Mouse (Mus musculus) left cerebral cortex, adult 2 months (tissue): ENCODE results near the gene Tmem248. TPM values are rescaled to one million over a fixed set of nuclear protein-coding genes. Genes with fewer than 3 reads are reported as not detected.
A peak's percentile ranks its signal among the peaks of the same experiment; 100 is the strongest.
"Not testable (repeated sequence)": the region's sequence is repeated elsewhere in the genome, so short reads cannot be mapped to it uniquely, and the experiment has no call there.

ENCODE experiments used
- DNase-seq, 2 experiments: peaks; one replicate each; pipeline ENCODE4 v3.0.0; 2021 to 2022; ENCODE audit warnings: low spot score in 2 of 2, mixed read lengths in 1 of 2; ENCODE audit errors: extremely low spot score in 1 of 2
- H3K27ac ChIP-seq: fragments of 200-600 bp; 2 replicates; pipeline ENCODE4 v1.8.1; 2022
- H3K4me3 ChIP-seq: fragments of 200-600 bp; 2 replicates; pipeline ENCODE4 v1.8.1; 2022
- CTCF ChIP-seq: fragments of 200-600 bp; IDR thresholded peaks from 2 replicates; pipeline ENCODE4 v1.8.1; 2022; ENCODE audit warnings: antibody characterized with exemption, mild to moderate bottlenecking, moderate library complexity
- intact Hi-C: fragments of 180-260 bp; cut with DNase I; formaldehyde crosslinking; loops from one replicate; pipeline ENCODE4 v1.15.1; 2025
- total RNA-seq, 2 experiments: library from RNA; stranded (reverse); gene quantifications; 2 replicates each; pipeline ENCODE4 v1.2.3; 2021

Tmem248 gene
- total RNA-seq, 2 experiments from 2014 or later: 37.9 to 39.1 TPM

DNA sequence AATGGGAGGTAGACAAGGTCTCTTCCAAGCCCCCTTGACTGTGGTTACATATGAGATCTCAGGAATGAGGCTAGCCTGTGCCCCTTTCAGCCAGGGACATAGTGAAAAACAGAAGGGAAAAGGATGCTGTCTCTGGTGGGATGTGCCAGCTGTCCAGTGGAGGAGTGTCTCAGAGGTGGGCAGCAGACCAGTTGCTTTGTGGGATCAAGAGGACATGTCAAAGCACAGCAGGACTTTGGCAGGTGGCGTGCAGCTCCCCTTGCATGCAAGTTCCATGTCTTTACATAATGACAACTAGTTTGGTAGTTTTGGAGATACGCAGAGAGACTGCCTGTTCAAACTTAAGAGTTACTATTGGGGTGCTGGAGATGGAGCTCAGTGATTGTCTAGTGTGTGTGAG, 23.0 kb downstream of the Tmem248 start:
- DNase-seq: no peak
- Histone ChIP-seq H3K27ac (no peak overlapping the region), H3K4me3 (no peak overlapping the region)
- TF ChIP-seq CTCF: no peak
- intact Hi-C loops: no loop called here

DNA sequence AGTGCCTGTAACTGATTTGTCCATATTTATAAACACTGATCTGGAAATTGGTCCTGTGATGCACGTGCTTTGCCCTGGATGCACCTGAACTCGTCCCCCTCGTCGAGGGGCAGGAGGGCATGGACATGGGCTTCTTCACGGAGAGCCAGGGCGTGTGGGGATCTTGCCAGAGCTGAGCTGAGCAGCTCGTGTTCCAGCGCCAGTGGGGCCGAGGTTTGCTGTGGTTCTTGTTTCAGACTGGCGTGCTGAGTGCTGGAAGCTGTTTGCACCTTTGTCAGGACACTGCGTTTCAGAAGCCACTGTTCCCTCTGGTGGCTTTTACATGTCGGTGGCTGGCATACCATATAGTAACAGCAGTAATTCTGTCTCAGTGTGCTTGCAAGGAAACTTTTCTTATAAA, 24.5 kb downstream of the Tmem248 start:
- no peak for TF ChIP-seq CTCF
- H3K4me3 ChIP-seq: no peak overlapping the region
- H3K27ac ChIP-seq: no peak overlapping the region
- intact Hi-C loops: no loop called here
- DNase-seq: no peak

DNA sequence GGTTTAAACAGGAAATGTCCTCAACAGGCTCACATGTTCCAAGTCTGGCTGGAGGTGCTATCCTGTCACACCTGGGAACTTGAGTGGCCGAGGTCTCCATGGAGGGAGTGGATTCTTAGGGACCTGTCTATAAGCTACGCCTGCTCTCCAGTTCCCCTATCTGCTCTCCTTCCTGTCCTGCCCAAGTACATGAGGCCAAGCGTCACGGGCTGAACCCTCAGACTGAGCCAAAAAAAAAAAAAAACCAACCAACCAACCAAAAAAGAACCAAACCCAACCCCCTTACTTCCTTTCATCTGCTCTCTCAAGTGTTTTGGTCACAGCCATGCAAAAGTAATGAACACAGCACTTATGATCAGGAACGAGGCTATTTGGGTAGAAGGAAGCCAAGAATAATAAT, 30.9 kb downstream of the Tmem248 start:
- intact Hi-C loops: no loop called here
- Histone ChIP-seq H3K4me3 (no peak overlapping the region), H3K27ac (no peak overlapping the region)

DNA sequence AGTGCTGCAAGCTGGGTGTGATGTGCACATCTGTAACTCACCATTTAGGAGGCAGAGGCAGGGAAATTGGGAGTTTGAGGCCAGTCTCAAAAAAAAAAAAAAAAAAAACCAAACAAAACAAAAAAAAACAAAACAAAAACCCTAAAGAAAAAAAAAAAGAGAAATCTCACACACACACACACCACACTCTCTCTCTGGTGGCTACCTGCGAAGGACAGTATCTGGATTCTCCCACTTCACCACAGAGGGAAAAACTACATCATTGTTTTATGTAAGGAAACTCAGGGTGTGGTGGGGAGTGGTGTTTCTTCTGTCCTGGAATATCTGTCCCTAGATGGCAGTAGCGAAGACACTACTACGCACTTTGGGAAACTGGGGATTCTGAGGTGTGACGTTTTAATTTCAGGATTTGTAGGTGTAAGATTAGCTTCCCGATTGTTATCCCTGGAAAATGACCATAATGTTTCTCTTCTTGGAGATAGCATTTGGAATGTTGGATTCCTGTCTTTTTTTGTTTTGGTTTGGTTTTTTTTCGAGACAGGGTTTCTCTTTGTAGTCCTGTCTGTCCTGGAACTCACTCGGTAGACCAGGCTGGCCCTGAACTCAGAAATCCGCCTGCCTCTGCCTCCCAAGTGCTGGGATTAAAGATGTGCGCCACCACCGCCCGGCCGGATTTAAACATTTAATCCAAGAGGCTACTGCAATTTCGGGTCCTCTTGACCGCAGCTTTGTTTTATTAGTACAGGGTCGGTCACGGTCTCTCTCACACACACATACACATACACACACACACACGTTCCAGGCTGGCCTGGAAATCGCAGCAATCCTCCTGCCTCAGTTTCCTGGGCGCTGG, 37.5 kb downstream of the Tmem248 start:
- Histone ChIP-seq H3K27ac (peak overlapping the region; percentile 91), H3K4me3 (peak overlapping the region; percentile 50)
- DNase-seq: no peak
- TF ChIP-seq CTCF: peak; percentile 50
- intact Hi-C loops: loop anchor here (2.0 kb wide), 1 partner anchor 32 kb away; no protein-coding TSS in a partner anchor

More for the DNA sequence above, 30.9 kb downstream of the Tmem248 start:
- no peak for DNase-seq
- no peak for TF ChIP-seq CTCF

DNA sequence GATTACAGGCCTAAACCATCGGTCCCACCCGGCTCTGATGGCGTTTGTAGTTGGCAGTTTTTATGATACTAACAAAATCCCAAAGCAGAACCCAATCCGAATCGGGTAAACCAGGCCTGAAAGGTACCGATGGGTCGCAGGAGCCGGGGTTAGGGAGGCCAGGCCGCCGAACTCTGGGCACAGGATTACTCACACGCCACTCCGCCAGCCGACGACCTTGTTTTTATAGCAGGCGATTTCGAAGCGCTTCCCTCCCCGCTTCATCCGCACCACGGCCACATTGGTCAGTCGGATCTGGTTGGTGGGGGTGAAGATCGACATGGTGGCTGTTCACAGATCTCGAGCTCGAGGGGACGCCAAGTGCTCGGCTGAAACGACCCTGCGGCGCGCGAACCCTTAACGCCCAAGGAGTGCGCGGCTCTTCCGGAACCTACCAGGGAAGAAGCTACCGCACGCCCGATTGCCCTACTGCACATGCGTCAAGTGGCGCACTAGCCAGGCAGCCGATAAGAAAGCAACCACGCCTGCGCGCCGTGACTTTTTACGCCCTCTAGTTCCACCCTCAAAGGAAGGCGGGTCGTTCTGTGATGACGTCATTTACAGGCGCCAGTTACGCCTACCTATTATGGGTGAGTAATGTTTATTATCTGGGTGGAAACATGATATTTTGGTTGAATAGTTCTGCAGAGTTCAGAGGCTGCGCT, 38.3 kb downstream of the Tmem248 start, which contains the start of the genes Sbds and Tyw1:
Sbds (minus strand) TSS at position 514 of the 704 bp plus-strand sequence.
Tyw1 (plus strand) TSS at position 603 of the 704 bp plus-strand sequence.
- Histone ChIP-seq H3K27ac (peak within 1 kb of the TSS; percentile 91), H3K4me3 (peak within 1 kb of the TSS; percentile 91)
- DNase-seq: peak; percentile 96 to 97
- intact Hi-C loops: loop anchor here (2.0 kb wide), 1 partner anchor 32 kb away; no protein-coding TSS in a partner anchor
- TF ChIP-seq CTCF: no peak

DNA sequence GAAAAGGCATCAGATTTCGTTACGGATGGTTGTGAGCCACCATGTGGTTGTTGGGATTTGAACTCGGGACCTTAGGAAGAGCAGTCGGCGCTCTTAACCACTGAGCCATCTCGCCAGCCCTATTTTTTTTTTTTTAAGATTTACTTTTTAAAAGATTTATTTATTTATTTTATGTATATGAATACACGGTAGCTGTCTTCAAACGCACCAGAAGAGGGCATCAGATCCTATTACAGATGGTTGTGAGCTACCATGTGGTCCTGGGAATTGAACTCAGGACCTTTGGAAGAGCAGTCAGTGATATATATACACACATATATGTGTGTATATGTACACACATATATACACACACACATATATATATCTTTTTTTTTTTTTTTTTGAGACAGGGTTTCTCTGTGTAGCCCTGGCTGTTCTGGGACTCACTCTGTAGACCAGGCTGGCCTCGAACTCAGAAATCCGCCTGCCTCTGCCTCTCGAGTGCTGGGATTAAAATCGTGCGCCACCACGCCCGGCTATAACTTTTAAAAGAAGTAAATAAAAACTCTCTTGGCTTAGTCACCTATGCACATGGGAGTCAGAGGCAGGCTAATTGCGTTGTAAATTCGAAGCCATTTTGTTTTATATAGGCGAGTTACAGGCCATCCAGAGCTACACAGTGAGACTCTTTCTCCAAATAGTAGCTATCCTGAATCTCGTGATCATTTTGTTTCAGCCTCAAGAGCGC, 39.1 kb downstream of the Tmem248 start:
- Histone ChIP-seq H3K27ac (0 out of 2 replicates have a peak overlapping the region, but pooled peaks have one; percentile 34), H3K4me3 (peak overlapping the region; percentile 91)
- TF ChIP-seq CTCF: peak; percentile 22
- DNase-seq: not testable (repeated sequence)
- intact Hi-C loops: loop anchor here (2.0 kb wide), 1 partner anchor 33 kb away; no protein-coding TSS in a partner anchor

DNA sequence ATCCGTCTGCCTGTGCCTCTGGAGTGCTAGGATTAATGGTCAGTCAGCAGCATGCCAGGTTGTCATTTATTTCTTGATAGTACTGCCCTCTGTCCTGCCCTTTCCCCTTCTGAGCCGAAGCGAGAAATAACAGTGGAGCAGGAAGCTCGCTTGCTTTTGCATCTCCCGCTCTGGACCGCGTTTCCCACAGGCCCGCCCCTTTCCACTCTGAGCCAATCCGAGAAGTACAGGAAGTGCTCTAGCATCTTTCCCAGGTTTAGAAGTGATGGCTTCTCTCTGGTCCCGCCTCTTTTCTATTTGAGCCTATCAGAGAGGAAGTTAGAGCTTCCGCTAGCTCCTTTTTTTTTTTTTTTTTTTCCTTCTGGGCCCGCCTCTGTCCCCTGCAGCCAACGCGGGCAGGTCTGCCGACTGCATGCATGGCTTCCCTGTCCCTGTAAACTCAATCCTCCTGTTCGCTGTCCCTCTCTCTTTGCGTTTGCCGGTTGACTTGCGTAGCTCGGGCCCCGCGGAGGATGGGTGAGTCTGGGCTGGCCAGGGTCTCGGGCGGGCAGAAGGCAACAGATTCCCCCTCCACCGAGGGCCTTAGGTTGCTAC, 39.9 kb downstream of the Tmem248 start:
- TF ChIP-seq CTCF: no peak
- DNase-seq: peak; percentile 86 to 89
- intact Hi-C loops: no loop called here
- Histone ChIP-seq H3K4me3 (peak overlapping the region; percentile 91), H3K27ac (peak overlapping the region; percentile 81; the same call in 1 of the 2 replicates)

DNA sequence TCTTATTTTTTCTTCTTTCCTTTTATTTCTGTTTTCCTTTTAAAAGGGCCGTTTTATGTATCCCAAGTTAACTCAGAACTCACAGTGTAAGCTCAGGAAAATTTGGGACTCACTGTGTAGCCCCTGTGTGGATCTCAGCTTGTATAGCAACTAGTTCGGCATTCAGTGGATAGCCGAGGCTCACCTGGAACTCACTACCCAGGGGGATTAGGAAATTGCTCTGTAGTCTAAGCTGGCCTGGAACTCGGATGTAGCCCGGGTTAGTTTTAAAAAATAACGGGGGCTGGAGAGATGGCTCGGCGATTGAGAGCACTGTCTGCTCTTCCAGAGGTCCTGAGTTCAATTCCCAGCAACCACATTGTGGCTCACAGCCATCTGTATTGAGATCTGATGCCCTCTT, 40.4 kb downstream of the Tmem248 start:
- intact Hi-C loops: no loop called here
- no peak for DNase-seq
- TF ChIP-seq CTCF: no peak
- peak overlapping the region; percentile 91 for H3K4me3 ChIP-seq
- H3K27ac ChIP-seq: peak overlapping the region; percentile 81; the same call in 1 of the 2 replicates

DNA sequence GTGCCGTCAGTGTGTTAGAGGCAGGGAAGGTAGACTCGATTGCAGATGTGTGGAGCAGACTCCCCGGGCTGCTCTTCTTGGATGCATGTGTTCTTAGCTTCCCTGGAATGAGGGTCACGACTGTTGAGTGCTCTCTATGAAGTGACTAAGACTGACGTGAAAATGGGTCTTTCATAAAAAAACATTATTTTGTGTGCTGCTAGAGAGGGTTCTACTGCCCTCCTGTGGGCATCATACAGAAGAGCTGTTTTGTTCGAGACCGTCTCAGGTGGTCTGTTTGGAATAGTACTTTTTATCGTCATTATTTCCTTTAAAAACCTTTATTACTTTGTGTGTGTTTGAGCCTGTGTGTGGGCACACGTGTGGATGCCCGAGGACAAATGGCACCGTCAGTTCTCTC, 46.6 kb downstream of the Tmem248 start:
- DNase-seq: no peak

DNA sequence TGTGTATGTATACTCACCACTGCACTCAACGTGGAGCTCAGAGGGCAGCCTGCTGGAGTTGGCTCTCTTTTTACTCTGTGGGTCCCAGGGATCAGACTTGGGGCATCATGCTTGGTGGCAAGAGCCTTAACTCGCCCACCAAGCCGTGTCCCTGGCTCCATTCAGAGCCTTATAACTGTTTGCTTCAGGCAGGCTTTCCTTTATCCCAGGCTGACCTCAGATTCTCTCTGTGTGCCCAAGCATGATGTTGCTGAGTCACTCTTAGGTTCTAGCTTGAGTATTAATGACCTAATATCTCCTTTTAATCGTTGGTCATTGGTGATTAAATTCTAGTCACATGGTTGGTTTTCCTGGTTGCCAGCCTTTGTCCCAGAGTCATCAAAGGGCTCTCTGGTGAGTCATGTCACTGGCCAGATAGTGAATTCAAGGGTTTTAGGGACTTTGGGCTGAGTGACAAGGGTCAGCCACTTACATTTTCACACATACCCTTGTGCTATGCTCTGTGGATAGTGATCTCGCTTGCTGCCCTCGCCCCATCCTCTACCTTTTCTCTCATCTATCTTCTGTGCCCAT, 47.6 kb downstream of the Tmem248 start:
- H3K27ac ChIP-seq: no peak overlapping the region
- no peak for DNase-seq
- no peak overlapping the region for H3K4me3 ChIP-seq
- no peak for TF ChIP-seq CTCF
- intact Hi-C loops: no loop called here

More for the DNA sequence above, 46.6 kb downstream of the Tmem248 start:
- no peak overlapping the region for H3K27ac ChIP-seq
- H3K4me3 ChIP-seq: no peak overlapping the region
- peak; percentile 59 for TF ChIP-seq CTCF
- intact Hi-C loops: no loop called here

DNA sequence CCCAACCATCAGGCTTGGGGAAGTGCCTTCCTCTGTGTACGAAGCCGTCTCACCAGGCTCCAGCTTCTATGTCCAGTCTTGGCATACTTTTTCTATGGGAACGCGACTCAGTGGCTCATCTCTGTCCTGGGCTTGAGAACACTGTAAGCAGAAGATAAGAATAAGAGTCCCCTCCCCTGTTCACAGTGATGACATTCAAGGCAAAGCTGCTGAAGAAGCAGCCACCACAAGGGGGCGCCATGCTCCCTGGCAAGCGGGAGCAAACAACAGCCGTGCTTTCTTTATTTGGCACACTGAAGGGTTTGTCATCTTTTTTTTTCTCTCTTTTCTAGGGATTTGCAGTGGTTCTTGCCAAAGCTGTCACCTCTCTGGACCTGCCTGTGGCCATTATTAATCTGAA, 49.8 kb downstream of the Tmem248 start:
- H3K27ac ChIP-seq: no peak overlapping the region
- no peak overlapping the region for H3K4me3 ChIP-seq
- intact Hi-C loops: no loop called here
- TF ChIP-seq CTCF: peak; percentile 61
- DNase-seq: peak in 1 of 2 experiments; percentile 38
